Mouse (Mus musculus) neural tube, embryonic 15.5 days (tissue): Measurements from ENCODE around the gene Pfn1. TPM values are rescaled to one million over a fixed set of nuclear protein-coding genes. Genes with fewer than 3 reads are reported as not detected.
A peak's percentile ranks its signal among the peaks of the same experiment; 100 is the strongest.

ENCODE experiments used
- ATAC-seq: fragments of 200-750 bp; cut with Nextera tagmentation; 2 replicates; pipeline ENCODE4 v1.8.0; 2017; ENCODE audit warnings: mild to moderate bottlenecking, moderate TSS enrichment, moderate library complexity; ENCODE audit not compliant: low FRiP score
- H3K27ac ChIP-seq: fragments of 300-500 bp; sonication (generic); replicated peaks from 2 replicates; pipeline ENCODE4 v1.5.1; 2015; ENCODE audit warnings: mild to moderate bottlenecking, inconsistent platforms
- H3K27me3 ChIP-seq: fragments of 300-500 bp; sonication (generic); replicated peaks from 2 replicates; pipeline ENCODE4 v1.6.1; 2015; ENCODE audit warnings: inconsistent platforms
- H3K36me3 ChIP-seq: fragments of 300-500 bp; sonication (generic); 2 replicates; pipeline ENCODE4 v1.6.1; 2015; ENCODE audit warnings: inconsistent platforms
- H3K4me1 ChIP-seq: fragments of 300-500 bp; sonication (generic); 2 replicates; pipeline ENCODE4 v1.6.1; 2015; ENCODE audit warnings: inconsistent platforms
- H3K4me2 ChIP-seq: fragments of 300-500 bp; sonication (generic); 2 replicates; pipeline ENCODE4 v1.6.1; 2015; ENCODE audit warnings: inconsistent platforms, mild to moderate bottlenecking, moderate library complexity
- H3K4me3 ChIP-seq: fragments of 300-500 bp; sonication (generic); replicated peaks from 2 replicates; pipeline ENCODE4 v1.5.1; 2015; ENCODE audit warnings: mild to moderate bottlenecking, inconsistent platforms
- H3K9ac ChIP-seq: fragments of 300-500 bp; sonication (generic); replicated peaks from 2 replicates; pipeline ENCODE4 v1.6.1; 2015; ENCODE audit warnings: mild to moderate bottlenecking, inconsistent platforms
- H3K9me3 ChIP-seq: fragments of 300-500 bp; sonication (generic); replicated peaks from 2 replicates; pipeline ENCODE4 v1.6.1; 2016; ENCODE audit warnings: inconsistent platforms
- WGBS: fragments of 180-500 bp; shearing (Covaris S2); methylation state at CpG from one replicate; pipeline ENCODE4 v1.1.7; 2015; ENCODE audit warnings: mixed read lengths; 5-methylcytosine and 5-hydroxymethylcytosine counted together
- polyA plus RNA-seq: library from polyadenylated mRNA; unstranded; fragments of >200 nt; fragmentation: Nextera tagmentation; extraction: Ambion mirVana; gene quantifications from 2 replicates; pipeline ENCODE4 v1.2.1, GENCODE M21; 2015

The Pfn1 gene
- polyA plus RNA-seq, 1 experiment from 2014 or later: 679 TPM

GRCm38 (mm10) chr11:70688372-70688771, 33.9 kb upstream of the Pfn1 start:
- peaks cover 29% of the 10 kb centered on the region for H3K4me1 ChIP-seq
- H3K4me2 ChIP-seq: peak overlapping the region; percentile 87
- peak; percentile 27; the same call in 1 of the 2 replicates for ATAC-seq
- no peaks in the 10 kb centered on the region for H3K27me3 ChIP-seq
- H3K36me3 ChIP-seq: peaks cover 23% of the 10 kb centered on the region
- H3K9ac ChIP-seq: peak overlapping the region; percentile 90
- peak overlapping the region; percentile 85 for H3K4me3 ChIP-seq
- WGBS: 9% methylated on average over 8 of the region's 8 CpGs
- H3K9me3 ChIP-seq: no peaks in the 10 kb centered on the region
- H3K27ac ChIP-seq: peak overlapping the region; percentile 89

- H3K4me1 ChIP-seq: peaks cover 31% of the 10 kb centered on the region
- peak; percentile 78 for ATAC-seq
Observed at GRCm38 (mm10) chr11:70687601-70688199, 33.3 kb upstream of the Pfn1 start, which contains the start of gene Camta2. Gene Camta2 (minus strand): TSS chr11:70688105.

DNA sequence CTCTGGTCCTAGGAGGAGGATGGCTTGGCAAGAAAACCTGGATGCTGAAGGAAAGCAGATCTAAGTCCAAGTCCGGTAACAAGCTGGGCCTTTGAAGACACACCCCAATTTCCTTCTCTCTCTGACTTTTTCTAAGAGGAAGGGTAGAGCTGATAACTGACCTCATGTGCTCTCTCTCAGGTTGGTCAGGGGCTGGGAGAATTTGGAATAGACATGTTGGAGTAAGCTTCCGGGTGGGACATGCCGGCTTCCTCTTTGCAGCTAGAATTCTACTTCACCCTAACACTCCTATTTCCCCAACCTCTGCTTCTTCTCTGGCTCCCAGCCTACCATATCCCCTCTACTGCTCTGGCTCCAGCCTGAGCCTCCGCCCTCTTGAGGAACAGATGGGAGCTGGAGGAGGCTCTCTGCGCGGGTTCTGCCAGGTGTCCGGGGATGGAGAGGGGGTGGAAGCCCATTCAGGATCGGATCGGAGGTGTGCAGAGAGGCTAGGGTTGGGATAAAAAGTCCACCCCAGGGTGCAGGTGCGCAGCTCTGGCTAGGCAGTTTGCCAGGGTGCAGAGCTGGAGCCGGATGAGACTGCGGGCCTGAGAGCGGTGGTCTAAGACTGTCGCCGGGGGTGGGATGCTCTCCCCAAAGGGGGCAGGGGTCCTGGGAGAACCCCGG, 32.6 kb upstream of the Pfn1 start:
- peaks cover 32% of the 10 kb centered on the region for H3K36me3 ChIP-seq
- 3% methylated on average over 16 of the region's 16 CpGs for WGBS
- peak overlapping the region; percentile 87 for H3K4me2 ChIP-seq
- H3K27me3 ChIP-seq: no peaks in the 10 kb centered on the region
- ATAC-seq: peak; percentile 62; the same call in 1 of the 2 replicates
- peak overlapping the region; percentile 89 for H3K27ac ChIP-seq
- H3K9me3 ChIP-seq: no peaks in the 10 kb centered on the region
- H3K9ac ChIP-seq: peak overlapping the region; percentile 90
- H3K4me1 ChIP-seq: peaks cover 37% of the 10 kb centered on the region
- H3K4me3 ChIP-seq: peak overlapping the region; percentile 85

More at GRCm38 (mm10) chr11:70687601-70688199, 33.3 kb upstream of the Pfn1 start, which contains the start of gene Camta2:
- under 1% methylated on average over 48 of the region's 55 CpGs for WGBS
- Histone ChIP-seq H3K36me3 (peaks cover 30% of the 10 kb centered on the region), H3K27ac (peak within 1 kb of the TSS; percentile 89), H3K4me2 (peak within 1 kb of the TSS; percentile 87), H3K9ac (peak within 1 kb of the TSS; percentile 90), H3K4me3 (peak within 1 kb of the TSS; percentile 85), H3K9me3 (no peaks in the 10 kb centered on the region), H3K27me3 (no peaks in the 10 kb centered on the region)

- 90% methylated on average over 5 of the region's 5 CpGs for WGBS
- H3K27ac ChIP-seq: no peak overlapping the region
- H3K4me1 ChIP-seq: peaks cover 31% of the 10 kb centered on the region
Observed at GRCm38 (mm10) chr11:70683640-70684039, 29.2 kb upstream of the Pfn1 start.

DNA sequence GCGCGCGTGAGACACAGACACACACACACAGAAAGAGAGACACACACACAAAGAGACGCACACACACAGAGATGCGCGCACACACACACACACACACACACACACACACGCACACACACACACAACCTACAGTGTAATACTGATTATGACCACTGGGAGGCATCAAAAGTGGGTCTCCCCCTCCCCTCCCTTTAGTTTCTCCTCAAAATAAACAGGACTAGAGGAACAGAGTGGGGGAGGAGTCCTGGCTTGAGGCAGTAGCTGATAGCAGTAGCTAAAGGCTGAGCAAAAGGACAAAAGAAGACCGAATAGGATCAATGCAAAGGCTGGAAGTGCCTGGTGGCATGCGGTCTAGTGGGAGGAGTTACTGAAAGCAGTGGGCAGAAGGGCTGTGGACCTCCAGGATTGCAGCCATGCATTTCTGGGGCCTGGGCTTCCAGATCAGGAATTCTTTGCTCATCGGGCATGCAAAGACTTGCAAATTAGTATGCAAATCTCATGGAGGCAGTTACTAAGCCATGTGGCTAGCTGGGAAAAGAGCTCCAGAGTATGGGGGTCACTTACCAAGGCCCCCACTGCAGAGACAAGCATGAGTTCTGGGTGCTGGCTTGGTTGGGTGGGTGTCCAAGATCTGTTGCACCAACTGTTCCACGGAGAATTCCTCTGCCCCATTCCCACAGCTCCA, 27.6 kb upstream of the Pfn1 start:
- H3K27me3 ChIP-seq: no peaks in the 10 kb centered on the region
- H3K9me3 ChIP-seq: no peaks in the 10 kb centered on the region
- peaks cover 67% of the 10 kb centered on the region for H3K36me3 ChIP-seq
- 17% methylated on average over 11 of the region's 11 CpGs for WGBS
- H3K4me3 ChIP-seq: no peak overlapping the region
- no peak overlapping the region for H3K9ac ChIP-seq
- H3K4me1 ChIP-seq: peaks cover 22% of the 10 kb centered on the region
- peak; percentile 46 for ATAC-seq
- peak overlapping the region; percentile 4; the same call in 1 of the 2 replicates for H3K27ac ChIP-seq
- peak overlapping the region; percentile 15; the same call in 1 of the 2 replicates for H3K4me2 ChIP-seq

More at GRCm38 (mm10) chr11:70683640-70684039, 29.2 kb upstream of the Pfn1 start:
- no peak overlapping the region for H3K9ac ChIP-seq
- ATAC-seq: no peak
- H3K4me3 ChIP-seq: no peak overlapping the region
- peaks cover 57% of the 10 kb centered on the region for H3K36me3 ChIP-seq
- H3K4me2 ChIP-seq: no peak overlapping the region
- no peaks in the 10 kb centered on the region for H3K27me3 ChIP-seq
- H3K9me3 ChIP-seq: no peaks in the 10 kb centered on the region

DNA sequence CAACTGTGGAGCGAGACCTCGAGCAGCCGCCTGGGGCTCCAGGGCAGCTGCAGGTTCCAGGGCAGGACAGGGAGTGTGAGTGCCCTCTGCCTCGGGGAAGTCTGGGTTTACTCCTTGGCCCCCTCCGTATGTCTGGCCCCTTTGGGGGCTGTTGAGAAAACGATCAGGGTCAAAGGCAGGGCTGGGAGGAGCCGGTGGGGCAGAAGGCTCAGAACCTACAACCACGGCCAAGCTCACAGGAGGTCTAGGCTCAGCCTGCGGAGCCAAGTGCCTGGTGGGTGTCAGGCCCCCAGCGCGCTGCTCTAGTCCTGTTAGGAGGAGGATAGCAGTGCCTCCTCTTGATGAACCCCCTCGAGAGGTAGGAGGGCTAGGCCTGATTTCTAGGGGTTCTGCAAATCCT, 26.7 kb upstream of the Pfn1 start:
- H3K36me3 ChIP-seq: peaks cover 76% of the 10 kb centered on the region
- H3K4me3 ChIP-seq: no peak overlapping the region
- 67% methylated on average over 12 of the region's 12 CpGs for WGBS
- H3K4me2 ChIP-seq: no peak overlapping the region
- H3K27ac ChIP-seq: no peak overlapping the region
- H3K9ac ChIP-seq: no peak overlapping the region
- no peak for ATAC-seq
- no peaks in the 10 kb centered on the region for H3K27me3 ChIP-seq
- H3K4me1 ChIP-seq: peaks cover 14% of the 10 kb centered on the region
- no peaks in the 10 kb centered on the region for H3K9me3 ChIP-seq

GRCm38 (mm10) chr11:70679894-70680293, 25.4 kb upstream of the Pfn1 start:
- Histone ChIP-seq H3K27me3 (no peaks in the 10 kb centered on the region), H3K9me3 (no peaks in the 10 kb centered on the region), H3K9ac (no peak overlapping the region), H3K4me3 (no peak overlapping the region), H3K27ac (no peak overlapping the region), H3K4me1 (peaks cover 10% of the 10 kb centered on the region), H3K4me2 (no peak overlapping the region), H3K36me3 (peaks cover 81% of the 10 kb centered on the region)
- 94% methylated on average over 6 of the region's 8 CpGs for WGBS
- ATAC-seq: no peak

DNA sequence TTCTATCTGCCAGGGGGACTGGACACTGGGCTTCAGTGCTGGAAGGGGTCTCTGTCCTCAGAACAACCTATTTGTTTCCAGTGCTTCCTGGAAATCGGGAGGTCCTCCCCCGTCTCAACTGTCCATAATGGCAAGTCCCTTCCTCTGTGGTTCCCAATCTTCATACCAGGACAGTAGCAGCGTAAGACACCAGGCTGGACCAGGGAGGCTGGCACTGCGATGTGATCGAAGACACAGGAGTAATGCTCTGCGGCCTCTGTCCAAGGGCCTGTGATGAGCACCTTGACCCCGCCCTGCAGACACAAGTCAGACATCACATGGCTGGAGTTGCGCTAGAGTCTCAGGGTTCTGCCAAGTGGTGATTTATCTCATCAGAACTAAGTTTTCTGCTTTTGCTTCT, 24.9 kb upstream of the Pfn1 start:
- no peak for ATAC-seq
- Histone ChIP-seq H3K4me2 (no peak overlapping the region), H3K36me3 (peaks cover 79% of the 10 kb centered on the region)

GRCm38 (mm10) chr11:70678576-70678975, 24.1 kb upstream of the Pfn1 start:
- WGBS: 65% methylated on average over 2 of the region's 2 CpGs
- Histone ChIP-seq H3K4me1 (peaks cover 10% of the 10 kb centered on the region), H3K27me3 (no peaks in the 10 kb centered on the region), H3K4me3 (no peak overlapping the region), H3K4me2 (no peak overlapping the region), H3K9ac (no peak overlapping the region), H3K27ac (no peak overlapping the region), H3K36me3 (peaks cover 77% of the 10 kb centered on the region), H3K9me3 (no peaks in the 10 kb centered on the region)
- no peak for ATAC-seq

More for the DNA sequence above, 24.9 kb upstream of the Pfn1 start:
- Histone ChIP-seq H3K9me3 (no peaks in the 10 kb centered on the region), H3K27ac (no peak overlapping the region), H3K4me3 (no peak overlapping the region), H3K27me3 (no peaks in the 10 kb centered on the region), H3K4me1 (peaks cover 10% of the 10 kb centered on the region), H3K9ac (no peak overlapping the region)
- 98% methylated on average over 8 of the region's 8 CpGs for WGBS

DNA sequence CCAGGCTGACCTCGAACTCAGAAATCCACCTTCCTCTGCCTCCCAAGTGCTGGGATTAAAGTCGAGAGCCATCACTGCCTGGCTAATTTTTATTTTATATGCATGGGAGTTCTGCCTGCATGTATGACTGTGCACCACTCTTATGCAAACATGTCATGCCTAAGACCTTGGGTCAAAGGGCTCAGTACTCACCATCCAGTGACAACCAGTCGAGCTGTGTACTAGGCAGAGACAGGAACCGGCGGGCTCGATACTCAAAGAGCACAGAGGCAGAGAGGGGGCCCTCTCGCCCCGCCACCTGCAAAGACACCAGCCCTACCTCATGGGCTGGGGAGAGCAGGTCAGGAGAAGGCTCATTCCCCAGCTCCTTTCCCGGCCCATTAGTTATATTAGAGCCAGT, 23.6 kb upstream of the Pfn1 start:
- Histone ChIP-seq H3K4me1 (peaks cover 10% of the 10 kb centered on the region), H3K27me3 (no peaks in the 10 kb centered on the region), H3K9me3 (no peaks in the 10 kb centered on the region), H3K9ac (no peak overlapping the region), H3K4me3 (no peak overlapping the region), H3K36me3 (peaks cover 75% of the 10 kb centered on the region), H3K4me2 (no peak overlapping the region), H3K27ac (no peak overlapping the region)
- 88% methylated on average over 8 of the region's 9 CpGs for WGBS
- ATAC-seq: no peak

DNA sequence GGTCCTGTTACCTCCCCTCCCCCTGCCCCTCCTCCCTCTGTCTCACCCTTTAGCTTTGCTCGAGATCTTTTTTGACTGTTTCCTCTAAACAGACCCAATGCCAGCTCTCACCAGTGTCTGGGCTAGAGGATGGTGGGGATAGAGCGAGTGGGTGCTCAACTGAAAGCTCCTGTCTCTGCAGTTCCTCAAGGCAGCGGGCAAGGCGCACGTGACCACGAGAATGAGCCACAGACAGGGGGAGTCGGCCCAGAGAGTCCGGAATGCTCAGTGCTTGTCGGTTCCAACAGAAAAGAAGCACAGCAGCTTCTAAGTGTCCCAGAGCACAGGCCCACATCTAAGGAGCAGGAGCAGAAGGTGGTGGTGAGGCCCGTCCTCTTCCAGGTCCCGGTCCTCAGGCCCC, 20.1 kb upstream of the Pfn1 start:
- Histone ChIP-seq H3K4me3 (no peak overlapping the region), H3K9me3 (no peaks in the 10 kb centered on the region), H3K4me1 (peaks cover 21% of the 10 kb centered on the region), H3K9ac (no peak overlapping the region), H3K27ac (no peak overlapping the region), H3K4me2 (no peak overlapping the region), H3K27me3 (no peaks in the 10 kb centered on the region), H3K36me3 (peaks cover 63% of the 10 kb centered on the region)
- ATAC-seq: no peak
- 78% methylated on average over 11 of the region's 11 CpGs for whole genome bisulfite sequencing
